Mouse (Mus musculus): ENCODE results near the gene Olfr105-ps.

The Olfr105-ps gene

GRCm38 (mm10) chr17:37378733-37379132, at the start of gene Olfr105-ps:
Olfr105-ps (plus strand) TSS chr17:37379033.
- no peak for DNase-seq (ENCODE audit: extremely low spot score, low read depth, low spot score)

GRCm38 (mm10) chr17:37339598-37339997, 39.2 kb upstream of the Olfr105-ps start, which contains the start of gene Olfr103:
Olfr103 (minus strand) TSS chr17:37339698.
- DNase-seq (ENCODE audit: extremely low spot score, low read depth, low spot score) = no peak

DNA sequence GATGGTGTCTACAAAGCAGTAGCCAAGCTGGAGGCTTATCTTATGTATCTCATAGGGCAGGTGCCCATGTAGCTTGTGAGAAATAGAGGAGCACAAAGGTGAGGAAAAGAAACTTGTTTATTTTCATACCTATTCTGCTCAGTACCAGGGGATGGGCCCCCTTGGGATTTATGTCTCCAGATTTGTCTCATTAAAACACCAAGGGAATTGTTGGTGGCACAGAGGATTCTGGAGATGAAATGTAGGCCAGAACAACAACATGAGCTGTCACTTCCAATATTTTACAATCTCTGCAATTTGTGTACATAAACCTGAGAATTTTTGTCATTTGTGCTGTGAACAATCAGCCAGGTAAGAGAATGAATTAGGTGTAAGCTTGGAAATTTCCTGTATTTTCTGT, 19.6 kb upstream of the Olfr105-ps start, which contains the start of gene Olfr104-ps:
Gene Olfr104-ps, plus strand, starts transcription at position 301 of the 400 bp plus-strand sequence.
- no peak for DNase-seq (ENCODE audit: extremely low spot score, low read depth, low spot score)

- DNase-seq (ENCODE audit: extremely low spot score, low read depth, low spot score) = no peak
Measured at GRCm38 (mm10) chr17:37390093-37390492, 11.3 kb downstream of the Olfr105-ps start, which contains the start of gene Olfr106-ps. Olfr106-ps (plus strand) TSS chr17:37390393.

DNA sequence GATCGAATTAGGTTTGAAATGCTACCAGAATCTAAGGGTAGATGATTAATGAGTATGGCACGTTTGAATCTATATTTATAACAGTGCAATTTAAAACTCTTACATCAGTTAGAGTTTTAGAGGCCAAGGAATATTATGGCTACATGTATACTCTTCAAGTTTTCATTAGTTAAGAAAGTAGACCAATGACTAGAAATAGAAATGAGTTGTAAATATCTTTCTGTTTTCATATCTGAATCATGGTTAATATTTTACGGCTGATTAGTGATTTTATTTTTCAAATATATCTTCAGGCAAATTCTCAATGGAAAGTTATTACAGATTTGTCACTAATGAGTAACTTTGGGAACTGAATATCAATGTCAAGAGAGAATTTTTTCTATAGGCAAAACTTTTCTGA, 20.1 kb downstream of the Olfr105-ps start, which contains the start of gene Olfr107:
Gene Olfr107, plus strand, starts transcription at position 301 of the 400 bp plus-strand sequence.
- no peak for DNase-seq (ENCODE audit: extremely low spot score, low read depth, low spot score)

DNA sequence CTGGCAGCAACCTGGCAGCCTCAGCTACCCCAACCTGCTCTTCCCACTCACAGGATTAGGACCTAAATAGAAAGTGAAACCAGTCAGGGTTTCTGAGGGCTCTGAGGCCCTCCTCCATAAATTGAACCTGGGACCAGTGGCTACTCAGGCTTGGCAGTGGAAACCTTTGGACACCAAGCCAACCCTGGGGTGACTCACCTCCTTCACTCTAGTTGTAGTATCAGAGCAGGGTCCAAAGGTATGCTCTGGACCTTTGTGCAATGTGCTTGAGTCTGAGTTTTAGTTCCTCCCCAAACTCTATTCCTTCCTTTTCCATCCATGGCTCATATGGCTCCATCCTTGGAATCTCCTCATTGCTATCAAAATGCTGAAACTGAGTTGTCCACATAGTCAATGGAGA, 34.5 kb downstream of the Olfr105-ps start:
- DNase-seq (ENCODE audit: extremely low spot score, low read depth, low spot score) = no peak
